Mouse (Mus musculus): ENCODE results near the gene Slc25a11. TPM values are rescaled to one million over a fixed set of nuclear protein-coding genes. Genes with fewer than 3 reads are reported as not detected.

The Slc25a11 gene
- polyA plus RNA-seq (2014; fragmentation: Nextera tagmentation; extraction: Ambion mirVana) = 144 and 150 TPM in 2 replicates

DNA sequence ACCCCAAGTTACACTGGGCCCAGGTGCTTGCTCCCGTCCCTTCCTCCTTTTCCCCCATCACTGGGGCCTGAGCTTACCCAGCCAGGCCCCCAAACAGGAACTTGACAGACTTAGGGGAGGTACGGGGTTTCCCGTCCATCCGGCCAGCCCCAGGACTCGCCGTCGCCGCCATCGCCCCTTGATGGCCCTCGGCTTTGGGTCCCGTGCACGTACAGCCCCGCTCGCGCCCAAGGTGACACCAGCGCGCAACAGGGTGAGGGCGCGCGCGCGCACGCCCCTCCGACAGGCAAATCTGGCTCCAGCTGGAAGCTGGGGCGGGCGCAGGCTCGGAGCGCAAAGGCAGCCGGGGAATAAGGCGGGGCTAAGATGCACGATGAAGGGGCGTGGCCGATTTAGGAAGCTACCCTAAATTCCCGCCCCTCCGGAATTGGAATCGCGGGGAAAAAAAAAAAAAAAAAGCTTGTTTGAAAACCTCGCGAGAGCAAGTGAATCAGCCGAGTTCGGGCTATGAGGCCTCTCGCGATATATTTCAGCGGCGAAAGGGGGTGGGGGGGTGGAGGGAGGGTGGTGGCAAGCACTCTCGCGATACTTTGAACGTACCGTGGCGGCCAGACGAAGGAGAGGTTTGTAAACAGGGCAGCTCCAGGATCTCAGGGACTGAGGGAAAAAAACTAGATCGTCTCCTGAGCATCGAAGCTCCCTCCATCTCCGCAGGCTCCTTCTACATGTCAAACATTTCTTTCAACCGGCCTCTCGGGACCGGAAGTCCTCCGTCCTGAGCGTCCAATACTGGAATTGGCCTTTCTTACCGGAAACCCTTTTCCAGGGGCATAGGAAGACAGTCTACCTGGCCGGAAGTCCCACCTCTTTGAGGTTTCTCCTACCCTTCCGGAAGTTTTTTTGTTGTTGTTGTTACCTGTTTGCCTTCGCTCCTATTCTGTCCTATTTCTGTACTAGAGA is at the start of gene Slc25a11, which contains the start of gene Rnf167:
Gene Slc25a11 (minus strand): TSS at position 789 of the 960 bp plus-strand sequence.
Gene Rnf167 (plus strand): TSS at position 545 of the 960 bp plus-strand sequence.
- H3K4me1 ChIP-seq (ENCODE audit: control insufficient read depth, insufficient read depth, low read length) = peaks cover 2% of the 10 kb centered on the region; the same call in 1 of the 2 replicates
- WGBS = under 1% methylated on average over 63 of the region's 63 CpGs
- ATAC-seq (replicated peaks; ENCODE audit: insufficient number of reproducible peaks, low FRiP score, low TSS enrichment, low read depth) = peak; percentile 70
- H3K9ac ChIP-seq (replicated peaks; ENCODE audit: low read length) = peak within 1 kb of the TSS; percentile 70
- H3K4me2 ChIP-seq (ENCODE audit: low read depth, low read length) = peak within 1 kb of the TSS; percentile 84
- H3K9me3 ChIP-seq (replicated peaks; ENCODE audit: control insufficient read depth, low read length) = no peaks in the 10 kb centered on the region
- H3K36me3 ChIP-seq (replicated peaks; ENCODE audit: control insufficient read depth, insufficient read depth, low read depth, low read length) = peaks cover 17% of the 10 kb centered on the region
- no peaks in the 10 kb centered on the region for H3K27me3 ChIP-seq (ENCODE audit: control insufficient read depth, insufficient read depth, low read length)
- H3K27ac ChIP-seq (replicated peaks; ENCODE audit: low read depth, low read length) = peak within 1 kb of the TSS; percentile 84
- DNase-seq (ENCODE audit: low spot score) = peak; percentile 100
- H3K4me3 ChIP-seq (ENCODE audit: low read depth, low read length) = peak within 1 kb of the TSS; percentile 66

DNA sequence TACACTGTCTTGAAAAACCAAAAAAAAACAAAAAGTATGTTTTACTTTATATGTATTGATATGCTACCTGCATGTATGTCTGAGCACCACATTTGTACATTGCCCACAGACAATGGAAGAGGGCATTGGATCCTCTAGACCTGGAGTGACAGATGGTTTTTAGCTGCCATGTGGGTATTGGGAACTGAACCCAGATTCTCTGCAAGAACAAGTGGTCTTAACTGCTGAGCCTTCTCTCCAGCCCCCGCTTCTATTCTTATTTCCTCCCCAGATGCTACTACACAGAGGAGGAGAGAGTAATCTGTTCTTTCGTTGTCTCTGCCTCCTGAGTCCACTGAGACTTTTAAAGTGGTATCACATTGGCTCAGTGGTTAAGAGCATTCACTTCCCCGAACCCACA is 46.2 kb upstream of the Slc25a11 start:
- no peak for DNase-seq (ENCODE audit: low spot score)
- Histone ChIP-seq H3K9ac (replicated peaks; ENCODE audit: low read length) (no peak overlapping the region), H3K9me3 (replicated peaks; ENCODE audit: control insufficient read depth, low read length) (no peaks in the 10 kb centered on the region), H3K4me2 (ENCODE audit: low read depth, low read length) (no peak overlapping the region), H3K36me3 (replicated peaks; ENCODE audit: control insufficient read depth, insufficient read depth, low read depth, low read length) (no peaks in the 10 kb centered on the region), H3K4me3 (ENCODE audit: low read depth, low read length) (no peak overlapping the region), H3K27ac (replicated peaks; ENCODE audit: low read depth, low read length) (no peak overlapping the region), H3K27me3 (ENCODE audit: control insufficient read depth, insufficient read depth, low read length) (no peaks in the 10 kb centered on the region), H3K4me1 (ENCODE audit: control insufficient read depth, insufficient read depth, low read length) (no peaks in the 10 kb centered on the region)
- ATAC-seq (replicated peaks; ENCODE audit: insufficient number of reproducible peaks, low FRiP score, low TSS enrichment, low read depth) = no peak
- 67% methylated on average over 3 of the region's 3 CpGs for WGBS

DNA sequence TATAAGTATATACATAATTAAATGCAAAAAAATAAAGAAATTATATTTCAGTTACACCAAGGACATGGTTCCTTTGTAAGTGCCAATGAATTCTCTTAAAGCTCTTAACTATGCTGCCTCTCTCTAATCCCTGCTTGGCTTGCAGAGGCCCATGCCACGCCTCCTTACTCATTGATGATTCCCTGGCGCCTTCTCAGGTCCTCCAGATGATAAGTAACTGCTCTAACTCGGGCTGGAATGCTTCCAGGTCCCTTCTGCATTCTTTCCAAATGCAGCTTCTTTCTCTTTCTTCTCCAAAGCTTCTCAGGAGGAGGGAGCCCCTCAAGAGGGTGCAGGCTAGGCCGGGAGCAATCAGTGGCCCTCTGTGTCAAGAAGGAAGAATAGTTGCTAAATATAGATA is 42.3 kb upstream of the Slc25a11 start:
- ATAC-seq (replicated peaks; ENCODE audit: insufficient number of reproducible peaks, low FRiP score, low TSS enrichment, low read depth) (no peak), DNase-seq (ENCODE audit: low spot score) (no peak)
- no peak overlapping the region for H3K27ac ChIP-seq (replicated peaks; ENCODE audit: low read depth, low read length)
- no peak overlapping the region for H3K9ac ChIP-seq (replicated peaks; ENCODE audit: low read length)
- no peaks in the 10 kb centered on the region for H3K9me3 ChIP-seq (replicated peaks; ENCODE audit: control insufficient read depth, low read length)
- no peaks in the 10 kb centered on the region for H3K36me3 ChIP-seq (replicated peaks; ENCODE audit: control insufficient read depth, insufficient read depth, low read depth, low read length)
- no peak overlapping the region for H3K4me2 ChIP-seq (ENCODE audit: low read depth, low read length)
- no peak overlapping the region for H3K4me3 ChIP-seq (ENCODE audit: low read depth, low read length)
- WGBS = 55% methylated on average over 4 of the region's 4 CpGs
- peaks cover 4% of the 10 kb centered on the region; the same call in 1 of the 2 replicates for H3K4me1 ChIP-seq (ENCODE audit: control insufficient read depth, insufficient read depth, low read length)
- H3K27me3 ChIP-seq (ENCODE audit: control insufficient read depth, insufficient read depth, low read length) = no peaks in the 10 kb centered on the region

GRCm38 (mm10) chr11:70688372-70688771 is 41.1 kb upstream of the Slc25a11 start:
- WGBS = 11% methylated on average over 8 of the region's 8 CpGs
- Histone ChIP-seq H3K4me2 (ENCODE audit: low read depth, low read length) (peak overlapping the region; percentile 64), H3K27me3 (ENCODE audit: control insufficient read depth, insufficient read depth, low read length) (no peaks in the 10 kb centered on the region), H3K4me1 (ENCODE audit: control insufficient read depth, insufficient read depth, low read length) (peaks cover 4% of the 10 kb centered on the region; the same call in 1 of the 2 replicates), H3K27ac (replicated peaks; ENCODE audit: low read depth, low read length) (no peak overlapping the region), H3K9me3 (replicated peaks; ENCODE audit: control insufficient read depth, low read length) (no peaks in the 10 kb centered on the region), H3K36me3 (replicated peaks; ENCODE audit: control insufficient read depth, insufficient read depth, low read depth, low read length) (no peaks in the 10 kb centered on the region), H3K4me3 (ENCODE audit: low read depth, low read length) (peak overlapping the region; percentile 80), H3K9ac (replicated peaks; ENCODE audit: low read length) (peak overlapping the region; percentile 79)
- no peak for DNase-seq (ENCODE audit: low spot score)
- ATAC-seq (replicated peaks; ENCODE audit: insufficient number of reproducible peaks, low FRiP score, low TSS enrichment, low read depth) = no peak

- Histone ChIP-seq H3K4me2 (ENCODE audit: low read depth, low read length) (peak within 1 kb of the TSS; percentile 64), H3K9me3 (replicated peaks; ENCODE audit: control insufficient read depth, low read length) (no peaks in the 10 kb centered on the region), H3K27ac (replicated peaks; ENCODE audit: low read depth, low read length) (peak within 1 kb of the TSS; percentile 70), H3K4me3 (ENCODE audit: low read depth, low read length) (peak within 1 kb of the TSS; percentile 80), H3K36me3 (replicated peaks; ENCODE audit: control insufficient read depth, insufficient read depth, low read depth, low read length) (no peaks in the 10 kb centered on the region), H3K4me1 (ENCODE audit: control insufficient read depth, insufficient read depth, low read length) (peaks cover 4% of the 10 kb centered on the region; the same call in 1 of the 2 replicates), H3K27me3 (ENCODE audit: control insufficient read depth, insufficient read depth, low read length) (no peaks in the 10 kb centered on the region), H3K9ac (replicated peaks; ENCODE audit: low read length) (peak within 1 kb of the TSS; percentile 79)
- ATAC-seq (replicated peaks; ENCODE audit: insufficient number of reproducible peaks, low FRiP score, low TSS enrichment, low read depth) (peak; percentile 80), DNase-seq (ENCODE audit: low spot score) (peak; percentile 89)
- WGBS = under 1% methylated on average over 55 of the region's 55 CpGs
These were observed 40.4 kb upstream of the Slc25a11 start, which contains the start of gene Camta2 for GRCm38 (mm10) chr11:70687601-70688199. Gene Camta2, minus strand, starts transcription at chr11:70688105.

GRCm38 (mm10) chr11:70686901-70687566 is 39.8 kb upstream of the Slc25a11 start:
- Histone ChIP-seq H3K4me2 (ENCODE audit: low read depth, low read length) (peak overlapping the region; percentile 64), H3K4me1 (ENCODE audit: control insufficient read depth, insufficient read depth, low read length) (peaks cover 4% of the 10 kb centered on the region; the same call in 1 of the 2 replicates)
- peak; percentile 72 for ATAC-seq (replicated peaks; ENCODE audit: insufficient number of reproducible peaks, low FRiP score, low TSS enrichment, low read depth)

DNA sequence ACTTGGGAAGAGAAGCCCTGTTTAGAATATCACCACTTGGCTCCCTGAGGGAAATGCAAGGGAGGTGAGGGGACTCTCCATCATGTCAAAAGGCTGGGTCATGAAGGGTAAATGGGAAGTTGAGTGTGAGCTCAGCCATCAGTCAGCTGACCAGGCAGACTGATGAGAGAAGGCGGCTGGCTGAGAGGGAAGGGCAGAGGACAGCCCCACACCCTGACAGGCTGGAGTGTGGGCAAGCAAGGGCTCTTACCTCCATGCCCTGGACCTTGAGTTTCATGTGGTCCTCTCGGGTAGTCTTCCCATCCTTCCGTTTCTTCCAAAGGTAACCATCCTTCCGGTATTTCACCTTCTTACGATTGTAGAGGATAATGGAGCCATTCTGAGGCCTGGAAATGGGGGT is 36.4 kb upstream of the Slc25a11 start:
- H3K9me3 ChIP-seq (replicated peaks; ENCODE audit: control insufficient read depth, low read length) = no peaks in the 10 kb centered on the region
- ATAC-seq (replicated peaks; ENCODE audit: insufficient number of reproducible peaks, low FRiP score, low TSS enrichment, low read depth) (no peak), DNase-seq (ENCODE audit: low spot score) (no peak)
- no peaks in the 10 kb centered on the region for H3K27me3 ChIP-seq (ENCODE audit: control insufficient read depth, insufficient read depth, low read length)
- no peak overlapping the region for H3K27ac ChIP-seq (replicated peaks; ENCODE audit: low read depth, low read length)
- H3K36me3 ChIP-seq (replicated peaks; ENCODE audit: control insufficient read depth, insufficient read depth, low read depth, low read length) = no peaks in the 10 kb centered on the region
- H3K4me3 ChIP-seq (ENCODE audit: low read depth, low read length) = no peak overlapping the region
- WGBS = 85% methylated on average over 5 of the region's 5 CpGs
- H3K9ac ChIP-seq (replicated peaks; ENCODE audit: low read length) = no peak overlapping the region
- peaks cover 4% of the 10 kb centered on the region; the same call in 1 of the 2 replicates for H3K4me1 ChIP-seq (ENCODE audit: control insufficient read depth, insufficient read depth, low read length)
- no peak overlapping the region for H3K4me2 ChIP-seq (ENCODE audit: low read depth, low read length)

More at GRCm38 (mm10) chr11:70686901-70687566, 39.8 kb upstream of the Slc25a11 start:
- Histone ChIP-seq H3K27me3 (ENCODE audit: control insufficient read depth, insufficient read depth, low read length) (no peaks in the 10 kb centered on the region), H3K27ac (replicated peaks; ENCODE audit: low read depth, low read length) (peak overlapping the region; percentile 70; the same call in 1 of the 2 replicates), H3K9me3 (replicated peaks; ENCODE audit: control insufficient read depth, low read length) (no peaks in the 10 kb centered on the region), H3K4me3 (ENCODE audit: low read depth, low read length) (peak overlapping the region; percentile 80), H3K9ac (replicated peaks; ENCODE audit: low read length) (peak overlapping the region; percentile 79), H3K36me3 (replicated peaks; ENCODE audit: control insufficient read depth, insufficient read depth, low read depth, low read length) (no peaks in the 10 kb centered on the region)
- WGBS = 3% methylated on average over 16 of the region's 16 CpGs
- DNase-seq (ENCODE audit: low spot score) = peak; percentile 54

All from embryonic facial prominence, embryonic 11.5 days (tissue).